Mouse (Mus musculus) CH12.LX (cell line): ENCODE data around the gene Uvrag. TPM values are rescaled to one million over a fixed set of nuclear protein-coding genes. Genes with fewer than 3 reads are reported as not detected.

ENCODE experiments used
- DNase-seq: peaks from one replicate; pipeline ENCODE4 v3.0.0-alpha.2; 2013; ENCODE audit errors: extremely low read depth
- H3K27ac ChIP-seq: 2 replicates; pipeline ENCODE4 v1.5.1; 2012; ENCODE audit warnings: low read depth, mild to moderate bottlenecking, control low read depth, moderate library complexity; ENCODE audit not compliant: insufficient read depth
- H3K27me3 ChIP-seq: replicated peaks from 2 replicates; pipeline ENCODE3; 2012; ENCODE audit warnings: inconsistent platforms
- H3K36me3 ChIP-seq, 2 experiments: replicated peaks in 1 of 2; 2 replicates each; pipeline versions ENCODE3 to v1.6.1; 2012; ENCODE audit warnings: inconsistent platforms in 1 of 2, low read length in 1 of 2, mild to moderate bottlenecking in 1 of 2, mixed read lengths in 1 of 2, moderate library complexity in 1 of 2; ENCODE audit not compliant: control insufficient read depth in 1 of 2, insufficient read depth in 1 of 2
- H3K4me1 ChIP-seq, 2 experiments: 2 replicates each; pipeline ENCODE4 v1.6.1; 2012; ENCODE audit warnings: inconsistent platforms in 1 of 2, moderate library complexity in 1 of 2; ENCODE audit not compliant: insufficient read depth in 2 of 2, control insufficient read depth in 1 of 2
- H3K4me2 ChIP-seq: 2 replicates; pipeline ENCODE4 v1.6.1; 2012; ENCODE audit warnings: low read depth, mild to moderate bottlenecking, control low read depth; ENCODE audit not compliant: poor library complexity, insufficient read depth, severe bottlenecking
- H3K4me3 ChIP-seq, 3 experiments: fragments of 150-350 bp in 1 of 3; sonication (generic) in 1 of 3; replicated peaks in 1 of 3; 2 replicates each; pipeline versions ENCODE3 to v1.5.1; 2011 to 2012; ENCODE audit warnings: low read depth in 2 of 3, low read length in 2 of 3, mild to moderate bottlenecking in 2 of 3, moderate library complexity in 2 of 3, control low read depth in 1 of 3, improper control_type of control experiment in 1 of 3, inconsistent platforms in 1 of 3, mixed read lengths in 1 of 3; ENCODE audit not compliant: poor library complexity in 1 of 3
- H3K79me2 ChIP-seq: replicated peaks from 2 replicates; pipeline ENCODE4 v1.6.1; 2012; ENCODE audit warnings: mild to moderate bottlenecking, moderate library complexity; ENCODE audit not compliant: control insufficient read depth, poor library complexity, insufficient read depth, severe bottlenecking; ENCODE audit errors: extremely low read depth
- H3K9ac ChIP-seq: 2 replicates; pipeline ENCODE4 v1.6.1; 2012; ENCODE audit warnings: low read depth, mild to moderate bottlenecking, control low read depth, moderate library complexity; ENCODE audit not compliant: insufficient read depth
- H3K9me3 ChIP-seq: replicated peaks from 2 replicates; pipeline ENCODE3; 2012; ENCODE audit warnings: low read length, inconsistent platforms, mixed read lengths
- BHLHE40 ChIP-seq: IDR thresholded peaks from 2 replicates; pipeline ENCODE4 v1.6.1; 2011; ENCODE audit warnings: mild to moderate bottlenecking, low read depth, low read length, improper control_type of control experiment
- CHD2 ChIP-seq: IDR thresholded peaks from 2 replicates; pipeline ENCODE4 v1.6.1; 2011; ENCODE audit warnings: low read length, improper control_type of control experiment
- E2F4 ChIP-seq: IDR thresholded peaks from 2 replicates; pipeline ENCODE4 v1.6.1; 2011; ENCODE audit warnings: low read depth, low read length, improper control_type of control experiment; ENCODE audit not compliant: insufficient replicate concordance
- ELF1 ChIP-seq: IDR thresholded peaks from 2 replicates; pipeline ENCODE4 v1.6.1; 2014; ENCODE audit warnings: low read depth, mild to moderate bottlenecking, inconsistent platforms, low read length, improper control_type of control experiment
- EP300 ChIP-seq: IDR thresholded peaks from 2 replicates; pipeline ENCODE4 v1.6.1; 2011; ENCODE audit warnings: low read length, improper control_type of control experiment
- GABPA ChIP-seq: IDR thresholded peaks from 2 replicates; pipeline ENCODE4 v1.6.1; 2012; ENCODE audit warnings: low read depth, low read length, improper control_type of control experiment, inconsistent platforms; ENCODE audit not compliant: insufficient replicate concordance
- HCFC1 ChIP-seq: IDR thresholded peaks from 2 replicates; pipeline ENCODE4 v1.6.1; 2012; ENCODE audit warnings: low read depth, mild to moderate bottlenecking, inconsistent platforms, low read length, improper control_type of control experiment
- JUN ChIP-seq: IDR thresholded peaks from 2 replicates; pipeline ENCODE4 v1.6.1; 2011; ENCODE audit warnings: low read depth, mild to moderate bottlenecking, low read length, improper control_type of control experiment, moderate library complexity; ENCODE audit not compliant: insufficient read depth
- JUND ChIP-seq: conservative IDR thresholded peaks from 2 replicates; pipeline ENCODE4 v1.6.1; 2011; ENCODE audit warnings: low read depth, low read length, improper control_type of control experiment
- MAFK ChIP-seq: IDR thresholded peaks from 2 replicates; pipeline ENCODE4 v1.6.1; 2011; ENCODE audit warnings: low read length, improper control_type of control experiment; ENCODE audit not compliant: insufficient replicate concordance
- MAX ChIP-seq: IDR thresholded peaks from 2 replicates; pipeline ENCODE4 v1.6.1; 2011; ENCODE audit warnings: low read length, improper control_type of control experiment
- MAZ ChIP-seq: IDR thresholded peaks from 2 replicates; pipeline ENCODE4 v1.6.1; 2012; ENCODE audit warnings: low read depth, mild to moderate bottlenecking, inconsistent platforms, low read length, improper control_type of control experiment, moderate library complexity
- MEF2A ChIP-seq: IDR thresholded peaks from 2 replicates; pipeline ENCODE4 v1.6.1; 2014; ENCODE audit warnings: low read depth, mild to moderate bottlenecking, inconsistent platforms, low read length, improper control_type of control experiment, borderline replicate concordance
- RAD21 ChIP-seq: IDR thresholded peaks from 2 replicates; pipeline ENCODE4 v1.6.1; 2011; ENCODE audit warnings: low read depth, mild to moderate bottlenecking, low read length, improper control_type of control experiment, moderate library complexity
- RCOR1 ChIP-seq: conservative IDR thresholded peaks from 2 replicates; pipeline ENCODE4 v1.6.1; 2012; ENCODE audit warnings: low read depth, mild to moderate bottlenecking, inconsistent platforms, low read length, improper control_type of control experiment
- SIN3A ChIP-seq: IDR thresholded peaks from 2 replicates; pipeline ENCODE4 v1.6.1; 2012; ENCODE audit warnings: low read length, improper control_type of control experiment, inconsistent platforms
- TBP ChIP-seq: conservative IDR thresholded peaks from 2 replicates; pipeline ENCODE4 v1.6.1; 2011; ENCODE audit warnings: low read depth, low read length, improper control_type of control experiment
- UBTF ChIP-seq: IDR thresholded peaks from 2 replicates; pipeline ENCODE4 v1.6.1; 2012; ENCODE audit warnings: low read depth, mild to moderate bottlenecking, inconsistent platforms, low read length, improper control_type of control experiment, moderate library complexity
- USF1 ChIP-seq: IDR thresholded peaks from 2 replicates; pipeline ENCODE4 v1.6.1; 2014; ENCODE audit warnings: low read depth, mild to moderate bottlenecking, inconsistent platforms, low read length, improper control_type of control experiment
- USF2 ChIP-seq: conservative IDR thresholded peaks from 2 replicates; pipeline ENCODE4 v1.6.1; 2011; ENCODE audit warnings: low read depth, low read length, improper control_type of control experiment
- ZC3H11A ChIP-seq: IDR thresholded peaks from 2 replicates; pipeline ENCODE4 v1.6.1; 2012; ENCODE audit warnings: low read depth, mild to moderate bottlenecking, inconsistent platforms, low read length, improper control_type of control experiment
- ZKSCAN1 ChIP-seq: IDR thresholded peaks from 2 replicates; pipeline ENCODE4 v1.6.1; 2012; ENCODE audit warnings: low read depth, inconsistent platforms, low read length, improper control_type of control experiment, borderline replicate concordance
- dilution Hi-C: fragments of 300-500 bp; cut with MboI; formaldehyde crosslinking; loops from 2 replicates; pipeline ENCODE4 v1.14.3; 2020; ENCODE audit warnings: low sequenced_read_pairs; ENCODE audit not compliant: extremely low pct_unique_long_range_greater_than_20kb, extremely low pct_ligation_motif_present
- in situ Hi-C: fragments of 300-500 bp; cut with MboI; formaldehyde crosslinking; loops from 3 replicates; pipeline ENCODE4 v1.14.3; 2019; ENCODE audit warnings: low sequenced_read_pairs, low pct_ligation_motif_present, low pct_unique_long_range_greater_than_20kb, mixed read lengths
- polyA plus RNA-seq: library from polyadenylated mRNA; unstranded; fragments of >175 nt; gene quantifications from 2 replicates; pipeline ENCODE4 v1.2.1, GENCODE M21; 2012; ENCODE audit warnings: low read depth; ENCODE audit not compliant: insufficient read length
- total RNA-seq, 2 experiments: library from RNA; depleted of rRNA; stranded (reverse); fragments of 300-350 nt in 1 of 2; fragments of >200 nt in 1 of 2; gene quantifications; 2 replicates each; pipeline ENCODE4 v1.2.3; 2012 to 2014

The Uvrag gene
- total and polyA plus RNA-seq, 3 experiments, result 20.6 to 47.4 (median 37.5) TPM

- H3K4me1 ChIP-seq, result peaks cover 0 to 18% of the 10 kb centered on the region in 2 experiments; a peak in 2 of 4 replicates
- dilution Hi-C loops, result no loop called here
- in situ Hi-C loops, result no loop called here
Measured at GRCm38 (mm10) chr7:98974590-98974989, 166.4 kb downstream of the Uvrag start.

DNA sequence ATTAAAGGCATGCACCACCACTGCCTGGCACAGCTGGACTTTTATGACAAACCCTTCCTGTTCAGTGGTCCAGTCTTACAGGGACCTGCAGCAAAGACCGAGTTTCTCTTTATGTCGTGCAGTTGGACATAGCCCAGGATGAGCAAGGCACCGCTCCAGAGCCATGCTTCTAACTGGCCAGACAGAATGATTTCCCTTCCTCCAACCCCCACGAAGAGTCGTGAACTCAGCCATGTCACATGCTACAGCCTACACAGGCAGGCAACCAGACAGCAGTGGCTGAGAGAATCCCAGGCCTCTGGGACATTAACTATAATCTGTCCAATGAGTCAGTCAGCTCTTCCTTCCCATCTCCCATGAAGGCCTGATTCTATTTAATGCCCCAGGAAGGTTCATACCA lies 170.2 kb downstream of the Uvrag start:
- dilution Hi-C loops (no loop called here), in situ Hi-C loops (no loop called here)
- peaks cover 3 to 73% of the 10 kb centered on the region in 2 experiments for H3K36me3 ChIP-seq
- H3K4me2 ChIP-seq, result no peak overlapping the region
- H3K4me1 ChIP-seq, result peaks cover 4 to 22% of the 10 kb centered on the region in 2 experiments; a peak in 2 of 4 replicates
- TF ChIP-seq E2F4 (no peak), JUND (no peak), EP300 (no peak), ZC3H11A (no peak), SIN3A (no peak), JUN (no peak), MAFK (no peak), RCOR1 (no peak), MAX (no peak)
- no peak overlapping the region for H3K27ac ChIP-seq
- DNase-seq, result no peak
- no peaks in the 10 kb centered on the region for H3K79me2 ChIP-seq
- peaks cover 2% of the 10 kb centered on the region for H3K9me3 ChIP-seq
- H3K4me3 ChIP-seq, result no peak overlapping the region
- H3K9ac ChIP-seq, result no peak overlapping the region
- H3K27me3 ChIP-seq, result no peaks in the 10 kb centered on the region

More at GRCm38 (mm10) chr7:98974590-98974989, 166.4 kb downstream of the Uvrag start:
- H3K27me3 ChIP-seq, result no peaks in the 10 kb centered on the region
- peaks cover 8 to 64% of the 10 kb centered on the region in 2 experiments for H3K36me3 ChIP-seq
- no peak overlapping the region for H3K4me3 ChIP-seq
- no peaks in the 10 kb centered on the region for H3K9me3 ChIP-seq
- TF ChIP-seq RAD21, result no peak
- no peak for TF ChIP-seq ELF1
- no peak for TF ChIP-seq MAZ
- no peak for TF ChIP-seq MEF2A
- TF ChIP-seq CHD2, result no peak
- TF ChIP-seq ZKSCAN1, result no peak
- TF ChIP-seq TBP, result no peak
- TF ChIP-seq E2F4, result no peak
- no peak for TF ChIP-seq USF2
- TF ChIP-seq UBTF, result no peak
- no peak for TF ChIP-seq HCFC1
- TF ChIP-seq USF1, result no peak
- TF ChIP-seq GABPA, result no peak
- no peak for TF ChIP-seq BHLHE40
- H3K27ac ChIP-seq, result no peak overlapping the region
- no peak overlapping the region for H3K4me2 ChIP-seq
- H3K79me2 ChIP-seq, result no peaks in the 10 kb centered on the region
- H3K9ac ChIP-seq, result no peak overlapping the region
- DNase-seq, result no peak
